Mouse (Mus musculus) heart, postnatal 14 days (tissue): ENCODE data around the gene Cisd2. TPM values are rescaled to one million over a fixed set of nuclear protein-coding genes. Genes with fewer than 3 reads are reported as not detected.

Source experiments
- total RNA-seq, 2 experiments: library from RNA; stranded (reverse); gene quantifications; 2 replicates each; pipeline ENCODE4 v1.2.3; 2021

Cisd2 gene
- total RNA-seq, 2 experiments from 2014 or later, result 43.0 to 45.7 TPM

Other genes with a start within 250 kb of the Cisd2 start
- 1 to 10 TPM; 2.8 to 5.6 TPM for gene Cenpe, start 211.4 kb downstream of the Cisd2 start, total RNA-seq
- gene Bdh2, start 142.7 kb downstream of the Cisd2 start, total RNA-seq, result 1 to 10 TPM; 3.7 to 4.7 TPM
- gene Slc9b2, start 116.2 kb downstream of the Cisd2 start, total RNA-seq, result under 1 TPM; 0.29 to 0.39 TPM
- gene Slc9b1, start 75.9 kb downstream of the Cisd2 start, total RNA-seq, result under 1 TPM in 1 of 2 experiments, not detected in 1; 0.44 TPM
- gene Ube2d3, start 14.2 kb upstream of the Cisd2 start, total RNA-seq, result 100 to 1,000 TPM; 292 to 344 TPM
- gene Manba, start 61.7 kb upstream of the Cisd2 start, total RNA-seq, result 10 to 100 TPM; 18.0 to 19.3 TPM